Mouse (Mus musculus) layer of hippocampus, adult 2 months (tissue): ENCODE data around the gene Rhof. TPM values are rescaled to one million over a fixed set of nuclear protein-coding genes. Genes with fewer than 3 reads are reported as not detected.
A peak's percentile ranks its signal among the peaks of the same experiment; 100 is the strongest.
"Not testable (repeated sequence)": the region's sequence is repeated elsewhere in the genome, so short reads cannot be mapped to it uniquely, and the experiment has no call there.

ENCODE experiments used
- DNase-seq, 2 experiments: peaks; one replicate each; pipeline ENCODE4 v3.0.0; 2022; ENCODE audit warnings: low spot score in 2 of 2
- H3K27ac ChIP-seq: fragments of 200-600 bp; 2 replicates; pipeline ENCODE4 v1.8.1; 2022
- H3K4me3 ChIP-seq: fragments of 200-600 bp; 2 replicates; pipeline ENCODE4 v1.8.1; 2022; ENCODE audit warnings: mild to moderate bottlenecking
- CTCF ChIP-seq: fragments of 200-600 bp; conservative IDR thresholded peaks from 2 replicates; pipeline ENCODE4 v1.8.1; 2022; ENCODE audit warnings: antibody characterized with exemption, mild to moderate bottlenecking, moderate library complexity
- total RNA-seq, 2 experiments: library from RNA; stranded (reverse); gene quantifications; 2 replicates each; pipeline ENCODE4 v1.2.3; 2021

Gene Rhof
- total RNA-seq, 2 experiments from 2014 or later, result 43.3 to 46.3 TPM

GRCm38 (mm10) chr5:123080510-123080909 lies 52.0 kb downstream of the Rhof start:
- no peak for DNase-seq
- peak; percentile 45 for TF ChIP-seq CTCF
- Histone ChIP-seq H3K27ac (no peak overlapping the region), H3K4me3 (no peak overlapping the region)

GRCm38 (mm10) chr5:123080041-123080440 lies 52.5 kb downstream of the Rhof start:
- no peak overlapping the region for H3K4me3 ChIP-seq
- H3K27ac ChIP-seq, result no peak overlapping the region
- no peak for TF ChIP-seq CTCF
- no peak for DNase-seq

GRCm38 (mm10) chr5:123079568-123079967 lies 52.9 kb downstream of the Rhof start:
- TF ChIP-seq CTCF, result no peak
- no peak overlapping the region for H3K27ac ChIP-seq

GRCm38 (mm10) chr5:123076419-123077281 lies 55.8 kb downstream of the Rhof start:
- H3K4me3 ChIP-seq, result peak overlapping the region; percentile 98
- peak in 1 of 2 experiments; percentile 23 for DNase-seq
- peak overlapping the region; percentile 90 for H3K27ac ChIP-seq
- TF ChIP-seq CTCF, result no peak

More at GRCm38 (mm10) chr5:123079568-123079967, 52.9 kb downstream of the Rhof start:
- DNase-seq, result no peak
- H3K4me3 ChIP-seq, result no peak overlapping the region

GRCm38 (mm10) chr5:123075576-123076418 lies 56.7 kb downstream of the Rhof start:
- H3K27ac ChIP-seq, result peak overlapping the region; percentile 90
- no peak for TF ChIP-seq CTCF
- peak overlapping the region; percentile 98 for H3K4me3 ChIP-seq
- DNase-seq, result peak; percentile 93 to 96

GRCm38 (mm10) chr5:123068714-123069113 lies 63.8 kb downstream of the Rhof start:
- Histone ChIP-seq H3K4me3 (no peak overlapping the region), H3K27ac (no peak overlapping the region)
- TF ChIP-seq CTCF, result no peak
- DNase-seq, result no peak

- H3K27ac ChIP-seq, result no peak within 1 kb of the TSS
- no peak within 1 kb of the TSS for H3K4me3 ChIP-seq
- TF ChIP-seq CTCF, result no peak
- no peak for DNase-seq
These were observed 64.4 kb downstream of the Rhof start, which contains the start of gene Tmem120b for GRCm38 (mm10) chr5:123068115-123068514. TSS of gene Tmem120b (plus strand) at chr5:123068415.

GRCm38 (mm10) chr5:123067395-123067995 lies 65.0 kb downstream of the Rhof start:
- H3K4me3 ChIP-seq, result no peak overlapping the region
- peak; percentile 72 for TF ChIP-seq CTCF
- no peak overlapping the region for H3K27ac ChIP-seq
- no peak for DNase-seq

- Histone ChIP-seq H3K4me3 (no peak overlapping the region), H3K27ac (no peak overlapping the region)
- peak; percentile 66 to 77 for DNase-seq
- peak; percentile 78 for TF ChIP-seq CTCF
These were observed 68.3 kb downstream of the Rhof start for GRCm38 (mm10) chr5:123064207-123064606.

- TF ChIP-seq CTCF, result no peak
- H3K27ac ChIP-seq, result no peak overlapping the region
- DNase-seq, result no peak
- no peak overlapping the region for H3K4me3 ChIP-seq
These were observed 69.4 kb downstream of the Rhof start for GRCm38 (mm10) chr5:123063141-123063540.

GRCm38 (mm10) chr5:123061402-123061749 lies 71.1 kb downstream of the Rhof start:
- DNase-seq, H3K4me3 ChIP-seq: not testable (repeated sequence)

GRCm38 (mm10) chr5:123060706-123061401 lies 71.6 kb downstream of the Rhof start:
- no peak; the same call in 1 of the 2 replicates for TF ChIP-seq CTCF
- Histone ChIP-seq H3K4me3 (no peak overlapping the region), H3K27ac (no peak overlapping the region)
- no peak for DNase-seq

More at GRCm38 (mm10) chr5:123061402-123061749, 71.1 kb downstream of the Rhof start:
- H3K27ac ChIP-seq, result not testable (repeated sequence)
